Mouse (Mus musculus): Measurements from ENCODE around the gene Vgll4. TPM values are rescaled to one million over a fixed set of nuclear protein-coding genes. Genes with fewer than 3 reads are reported as not detected.

The Vgll4 gene
- polyA plus RNA-seq, 1 experiment, result 36.1 TPM

DNA sequence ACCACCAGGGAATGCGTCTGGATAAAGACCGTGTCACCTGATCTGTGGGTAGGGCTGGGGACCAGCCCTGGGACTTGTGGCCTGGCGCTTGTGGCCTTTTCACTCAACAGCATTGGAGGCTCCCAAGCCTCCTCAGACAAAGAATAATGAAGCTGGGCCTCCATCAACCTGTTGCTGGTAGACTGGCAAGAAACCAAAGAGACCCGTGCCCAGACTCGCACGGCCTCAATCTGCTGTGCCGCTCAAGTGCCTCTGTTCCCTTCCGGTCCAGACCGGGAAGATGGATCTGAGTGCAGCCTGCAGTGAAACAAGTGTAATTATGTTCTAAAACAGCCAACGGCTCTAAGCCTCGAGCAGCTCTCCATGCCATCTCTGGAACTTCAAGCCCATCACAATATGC is 52.7 kb downstream of the Vgll4 start:
- TF ChIP-seq POLR2A (IDR thresholded peaks at IDR 0.05; ENCODE audit: low read depth, low read length) (no peak), CTCF (IDR thresholded peaks at IDR 0.05; ENCODE audit: extremely low read depth, insufficient read depth, insufficient read length, insufficient replicate concordance) (no peak)
- Histone ChIP-seq H3K27me3 (ENCODE audit: control insufficient read depth, insufficient read depth, low read length) (no peaks in the 10 kb centered on the region), H3K36me3 (ENCODE audit: control insufficient read depth, insufficient read depth, low read length) (no peaks in the 10 kb centered on the region), H3K4me3 (ENCODE audit: extremely low read depth, insufficient read depth, insufficient read length) (no peak overlapping the region), H3K27ac (ENCODE audit: insufficient read depth, low read length) (peak overlapping the region; percentile 10; the same call in 1 of the 2 replicates), H3K4me1 (ENCODE audit: control insufficient read depth, insufficient read depth, insufficient read length) (peaks cover 44% of the 10 kb centered on the region)
- no peak for DNase-seq (ENCODE audit: low read depth in 1 of 2, low spot score in 2 of 2)
- 71% methylated on average over 11 of the region's 11 CpGs for WGBS

DNA sequence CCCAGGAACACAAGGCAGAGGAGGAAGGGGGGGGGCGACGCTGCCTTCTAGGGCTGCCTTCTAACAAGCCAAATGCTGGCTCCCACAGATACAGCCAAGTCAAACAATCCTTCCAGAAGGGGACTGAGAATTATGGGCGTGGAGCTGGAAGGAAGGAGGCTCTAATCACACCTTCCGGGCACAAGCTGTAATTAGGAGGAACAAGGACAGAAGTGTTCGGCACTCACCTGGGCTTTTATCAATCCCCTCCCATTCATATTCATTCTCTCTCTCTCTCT is 53.1 kb downstream of the Vgll4 start:
- H3K4me3 ChIP-seq (ENCODE audit: extremely low read depth, insufficient read depth, insufficient read length), result no peak overlapping the region; the same call in 1 of the 2 replicates
- TF ChIP-seq CTCF (IDR thresholded peaks at IDR 0.05; ENCODE audit: extremely low read depth, insufficient read depth, insufficient read length, insufficient replicate concordance) (no peak), POLR2A (IDR thresholded peaks at IDR 0.05; ENCODE audit: low read depth, low read length) (no peak)
- H3K4me1 ChIP-seq (ENCODE audit: control insufficient read depth, insufficient read depth, insufficient read length), result peaks cover 48% of the 10 kb centered on the region
- H3K27me3 ChIP-seq (ENCODE audit: control insufficient read depth, insufficient read depth, low read length), result no peaks in the 10 kb centered on the region
- no peak for DNase-seq (ENCODE audit: low read depth in 1 of 2, low spot score in 2 of 2)
- H3K36me3 ChIP-seq (ENCODE audit: control insufficient read depth, insufficient read depth, low read length), result no peaks in the 10 kb centered on the region
- H3K27ac ChIP-seq (ENCODE audit: insufficient read depth, low read length), result peak overlapping the region; percentile 44
- WGBS, result 16% methylated on average over 5 of the region's 5 CpGs

DNA sequence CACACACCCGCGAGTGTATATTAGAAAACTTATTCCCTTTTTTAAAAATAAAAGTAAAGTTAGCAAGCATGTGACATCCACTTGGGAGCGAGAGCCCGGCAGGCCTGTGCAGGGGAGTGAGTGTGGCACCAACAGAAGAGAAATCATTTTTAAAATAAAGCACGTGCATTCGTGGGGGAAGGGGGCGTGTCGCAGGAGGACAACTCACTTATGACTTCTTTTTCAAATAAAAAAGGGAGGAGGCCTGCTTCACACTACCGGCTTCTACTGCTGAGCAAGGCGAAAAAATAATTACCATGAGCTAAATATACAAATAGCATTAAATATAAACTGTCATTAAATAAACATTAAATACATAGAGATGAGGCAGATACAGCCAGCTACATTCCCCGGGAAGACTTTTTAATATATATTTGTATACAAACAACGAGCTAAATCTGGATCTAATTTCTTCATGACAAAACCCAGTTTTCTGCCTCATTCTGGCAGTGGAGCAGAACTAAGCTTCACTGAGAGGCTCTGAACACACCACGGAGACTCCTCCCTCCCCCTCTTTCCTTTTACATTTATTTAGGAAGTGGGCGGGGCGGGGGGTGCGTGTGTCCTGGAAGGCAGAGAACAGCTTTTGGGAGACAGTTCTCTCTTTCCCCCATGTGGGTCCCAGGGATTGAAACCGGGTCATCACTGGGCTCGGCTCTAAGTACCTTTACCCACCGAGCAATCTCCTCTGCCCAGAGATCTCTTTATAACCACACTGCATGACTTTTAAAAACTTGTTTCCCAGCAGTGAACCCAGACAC is 53.7 kb downstream of the Vgll4 start:
- no peaks in the 10 kb centered on the region for H3K36me3 ChIP-seq (ENCODE audit: control insufficient read depth, insufficient read depth, low read length)
- H3K27me3 ChIP-seq (ENCODE audit: control insufficient read depth, insufficient read depth, low read length), result no peaks in the 10 kb centered on the region
- peaks cover 50% of the 10 kb centered on the region for H3K4me1 ChIP-seq (ENCODE audit: control insufficient read depth, insufficient read depth, insufficient read length)
- TF ChIP-seq CTCF (IDR thresholded peaks at IDR 0.05; ENCODE audit: extremely low read depth, insufficient read depth, insufficient read length, insufficient replicate concordance), result no peak
- TF ChIP-seq POLR2A (IDR thresholded peaks at IDR 0.05; ENCODE audit: low read depth, low read length), result no peak
- H3K4me3 ChIP-seq (ENCODE audit: extremely low read depth, insufficient read depth, insufficient read length), result no peak overlapping the region; the same call in 1 of the 2 replicates
- no peak for DNase-seq (ENCODE audit: low read depth in 1 of 2, low spot score in 2 of 2)
- H3K27ac ChIP-seq (ENCODE audit: insufficient read depth, low read length), result peak overlapping the region; percentile 44
- WGBS, result 12% methylated on average over 19 of the region's 19 CpGs

DNA sequence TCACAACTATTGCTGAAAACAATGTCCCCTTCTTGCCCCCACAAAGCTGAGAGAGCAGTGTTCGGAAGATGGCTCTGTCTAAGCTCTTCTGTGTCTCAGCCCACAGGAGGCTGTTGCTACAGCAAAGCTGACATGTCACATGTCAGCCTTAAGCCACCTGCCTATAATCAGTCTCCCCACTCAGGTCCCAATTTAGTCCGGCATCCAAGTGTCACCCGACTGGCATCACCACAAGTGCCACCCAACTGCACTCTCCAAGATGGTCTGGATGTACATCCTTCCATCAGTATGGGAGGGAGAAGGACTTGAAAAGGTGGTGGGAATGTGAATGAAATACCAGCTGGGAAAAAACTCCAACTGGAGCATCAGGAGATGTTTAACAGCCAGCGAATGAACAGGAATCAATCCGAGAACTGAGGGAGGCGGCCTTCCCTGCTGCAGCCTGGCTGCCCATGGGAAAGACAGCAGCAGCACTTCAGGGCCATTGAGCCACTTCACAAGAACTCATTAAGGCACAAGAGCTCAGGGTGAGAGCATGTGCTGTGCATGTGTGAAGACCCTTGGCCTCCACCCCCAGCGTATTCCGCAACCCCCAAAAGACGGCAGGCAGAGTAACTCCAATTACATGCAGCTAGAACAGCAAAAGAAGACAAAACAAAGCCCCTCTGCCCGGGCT is 55.6 kb downstream of the Vgll4 start:
- no peaks in the 10 kb centered on the region for H3K27me3 ChIP-seq (ENCODE audit: control insufficient read depth, insufficient read depth, low read length)
- WGBS, result 91% methylated on average over 10 of the region's 10 CpGs
- no peak for DNase-seq (ENCODE audit: low read depth in 1 of 2, low spot score in 2 of 2)
- no peak for TF ChIP-seq POLR2A (IDR thresholded peaks at IDR 0.05; ENCODE audit: low read depth, low read length)
- TF ChIP-seq CTCF (IDR thresholded peaks at IDR 0.05; ENCODE audit: extremely low read depth, insufficient read depth, insufficient read length, insufficient replicate concordance), result no peak
- H3K4me3 ChIP-seq (ENCODE audit: extremely low read depth, insufficient read depth, insufficient read length), result no peak overlapping the region
- peaks cover 47% of the 10 kb centered on the region for H3K4me1 ChIP-seq (ENCODE audit: control insufficient read depth, insufficient read depth, insufficient read length)
- H3K27ac ChIP-seq (ENCODE audit: insufficient read depth, low read length), result no peak overlapping the region
- no peaks in the 10 kb centered on the region for H3K36me3 ChIP-seq (ENCODE audit: control insufficient read depth, insufficient read depth, low read length)

DNA sequence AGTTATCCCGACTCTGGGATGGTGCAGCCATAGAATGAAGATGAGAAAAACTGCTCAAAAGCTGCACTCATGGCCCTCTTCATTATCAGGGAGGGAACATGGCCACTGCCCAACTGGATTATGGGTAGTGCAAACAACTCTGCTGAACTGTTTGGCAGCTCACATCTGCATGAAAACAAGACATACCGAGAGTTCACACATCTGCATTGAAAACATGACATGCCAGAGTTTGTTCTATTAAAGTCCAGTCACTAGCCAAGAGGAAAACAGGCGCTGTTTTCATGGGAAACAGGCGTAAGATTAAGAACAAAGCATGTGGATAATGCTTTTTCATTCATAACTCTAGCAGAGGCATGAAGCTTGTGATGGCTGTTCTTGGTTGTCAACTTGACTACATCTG is 56.7 kb downstream of the Vgll4 start:
- DNase-seq (ENCODE audit: low read depth in 1 of 2, low spot score in 2 of 2), result no peak
- H3K4me1 ChIP-seq (ENCODE audit: control insufficient read depth, insufficient read depth, insufficient read length), result peaks cover 40% of the 10 kb centered on the region
- TF ChIP-seq POLR2A (IDR thresholded peaks at IDR 0.05; ENCODE audit: low read depth, low read length), result no peak
- no peak for TF ChIP-seq CTCF (IDR thresholded peaks at IDR 0.05; ENCODE audit: extremely low read depth, insufficient read depth, insufficient read length, insufficient replicate concordance)
- no peak overlapping the region for H3K27ac ChIP-seq (ENCODE audit: insufficient read depth, low read length)
- no peak overlapping the region for H3K4me3 ChIP-seq (ENCODE audit: extremely low read depth, insufficient read depth, insufficient read length)
- H3K27me3 ChIP-seq (ENCODE audit: control insufficient read depth, insufficient read depth, low read length), result no peaks in the 10 kb centered on the region
- H3K36me3 ChIP-seq (ENCODE audit: control insufficient read depth, insufficient read depth, low read length), result no peaks in the 10 kb centered on the region
- 75% methylated on average over 4 of the region's 4 CpGs for WGBS

DNA sequence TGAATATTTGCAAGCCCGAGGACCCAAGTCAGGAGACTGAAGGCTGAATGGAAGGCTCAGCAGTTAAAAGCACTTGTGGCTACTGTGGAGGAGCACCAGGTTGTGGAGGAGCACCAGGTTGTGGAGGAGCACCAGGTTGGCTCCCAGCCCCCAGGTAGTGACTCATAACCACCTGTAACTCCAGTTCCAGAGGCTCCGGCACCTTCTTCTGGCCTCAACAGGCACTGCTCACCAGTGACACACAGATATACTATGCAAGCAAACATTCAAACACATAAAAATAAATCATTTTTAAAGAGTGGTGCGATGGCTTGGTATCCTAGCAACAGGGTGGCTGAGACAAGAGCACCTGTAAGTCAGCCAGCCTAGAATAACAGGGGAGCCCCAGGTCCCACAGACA is 58.3 kb downstream of the Vgll4 start:
- Histone ChIP-seq H3K4me1 (ENCODE audit: control insufficient read depth, insufficient read depth, insufficient read length) (peaks cover 26% of the 10 kb centered on the region), H3K27ac (ENCODE audit: insufficient read depth, low read length) (no peak overlapping the region), H3K4me3 (ENCODE audit: extremely low read depth, insufficient read depth, insufficient read length) (no peak overlapping the region), H3K36me3 (ENCODE audit: control insufficient read depth, insufficient read depth, low read length) (no peaks in the 10 kb centered on the region), H3K27me3 (ENCODE audit: control insufficient read depth, insufficient read depth, low read length) (no peaks in the 10 kb centered on the region)
- no peak for DNase-seq (ENCODE audit: low read depth in 1 of 2, low spot score in 2 of 2)
- 80% methylated on average over 3 of the region's 3 CpGs for WGBS
- TF ChIP-seq POLR2A (IDR thresholded peaks at IDR 0.05; ENCODE audit: low read depth, low read length), result no peak
- no peak for TF ChIP-seq CTCF (IDR thresholded peaks at IDR 0.05; ENCODE audit: extremely low read depth, insufficient read depth, insufficient read length, insufficient replicate concordance)

DNA sequence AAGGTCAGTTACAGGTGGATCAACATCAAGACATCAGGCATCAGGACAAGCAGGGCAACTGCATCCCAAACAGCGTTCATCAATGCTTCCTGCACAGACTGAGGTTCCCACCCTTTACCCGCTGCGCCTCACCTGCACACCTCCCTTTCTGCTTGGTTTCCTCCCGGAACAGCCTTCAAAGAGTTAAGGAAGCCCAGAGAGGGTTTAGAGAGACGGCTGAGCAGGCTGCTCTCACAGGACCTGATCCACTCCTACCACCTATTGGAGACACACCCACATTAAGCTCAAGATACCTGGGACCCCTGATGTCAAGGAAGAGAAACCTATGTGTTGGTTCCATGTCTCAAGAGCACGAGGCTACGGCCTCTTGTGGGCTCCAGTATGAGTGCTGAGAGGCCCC is 60.0 kb downstream of the Vgll4 start:
- no peak overlapping the region for H3K4me3 ChIP-seq (ENCODE audit: extremely low read depth, insufficient read depth, insufficient read length)
- no peaks in the 10 kb centered on the region for H3K27me3 ChIP-seq (ENCODE audit: control insufficient read depth, insufficient read depth, low read length)
- peak overlapping the region; percentile 18; the same call in 1 of the 2 replicates for H3K27ac ChIP-seq (ENCODE audit: insufficient read depth, low read length)
- H3K4me1 ChIP-seq (ENCODE audit: control insufficient read depth, insufficient read depth, insufficient read length), result peaks cover 32% of the 10 kb centered on the region
- DNase-seq (ENCODE audit: low read depth in 1 of 2, low spot score in 2 of 2), result no peak
- 79% methylated on average over 7 of the region's 7 CpGs for WGBS
- no peaks in the 10 kb centered on the region for H3K36me3 ChIP-seq (ENCODE audit: control insufficient read depth, insufficient read depth, low read length)
- TF ChIP-seq CTCF (IDR thresholded peaks at IDR 0.05; ENCODE audit: extremely low read depth, insufficient read depth, insufficient read length, insufficient replicate concordance), result no peak
- no peak for TF ChIP-seq POLR2A (IDR thresholded peaks at IDR 0.05; ENCODE audit: low read depth, low read length)
